ENCODE assay signal across 20 mouse cellular contexts in the genomic region with DNA sequence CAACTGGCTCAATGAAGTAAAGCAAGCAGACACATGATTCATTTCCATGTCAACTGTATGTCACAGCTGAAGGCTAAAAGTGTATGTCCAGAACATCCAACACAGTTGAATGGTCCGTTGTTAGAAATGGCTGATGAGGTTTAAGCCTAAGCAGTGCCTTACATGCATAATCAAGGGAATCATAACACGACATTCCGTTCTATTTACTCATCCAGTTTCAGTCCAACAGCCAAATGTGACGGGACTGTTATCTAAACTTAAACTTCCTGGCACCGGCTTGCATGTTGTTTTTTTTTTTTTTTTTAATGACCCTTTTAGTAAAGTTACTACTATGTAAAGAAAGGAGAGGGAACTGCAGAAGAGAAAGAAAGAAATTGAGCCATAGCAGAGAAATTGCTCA.
DNase-seq lines count a peak whose midpoint lies in the region; ATAC-seq and TF ChIP-seq lines count a peak whose summit lies in the region.
"Had no signal": no experiment of that assay in that cellular context is flagged by ENCODE, and none has a peak within 500 bp of the region (broad histone marks: within the 10 kb centered on the region; RNA-seq: fewer than 3 reads in every experiment).

No protein-coding gene starts in this region.

- no peak overlapping the region for H3K4me2 ChIP-seq in heart, embryonic 12.5 days
- H3K4me2 ChIP-seq in heart, embryonic 16.5 days (ENCODE audit: low read depth, low read length) = no peak overlapping the region
- no peak overlapping the region for H3K4me2 ChIP-seq in lung, postnatal 0 days (replicated peaks; ENCODE audit: low read depth, low read length)
- peak overlapping the region; percentile 12 for H3K4me2 ChIP-seq in myocyte (ENCODE audit: low read depth)
- H3K4me2 ChIP-seq in midbrain, embryonic 16.5 days (ENCODE audit: low read length) = no peak overlapping the region
- H3K4me2 ChIP-seq: embryonic facial prominence, embryonic 13.5 days; forebrain, embryonic 13.5 days; hindbrain, embryonic 12.5 days had no signal

- no peak overlapping the region for H3K4me3 ChIP-seq in heart, embryonic 12.5 days
- no peak overlapping the region for H3K4me3 ChIP-seq in heart, embryonic 10.5 days
- no peak overlapping the region for H3K4me3 ChIP-seq in heart, embryonic 16.5 days (ENCODE audit: low read length)
- no peak overlapping the region for H3K4me3 ChIP-seq in lung, postnatal 0 days (ENCODE audit: low read depth, low read length)
- no peak overlapping the region for H3K4me3 ChIP-seq in myocyte
- H3K4me3 ChIP-seq in midbrain, embryonic 16.5 days (ENCODE audit: low read depth, low read length) = no peak overlapping the region
- H3K4me3 ChIP-seq: embryonic facial prominence, embryonic 13.5 days; forebrain, embryonic 13.5 days; hindbrain, embryonic 12.5 days had no signal

- ATAC-seq in heart, embryonic 12.5 days (ENCODE audit: insufficient number of reproducible peaks, low FRiP score) = 0 out of 2 replicates have a peak, but pooled peaks have one; percentile 25
- ATAC-seq in heart, embryonic 16.5 days (replicated peaks; ENCODE audit: extremely low read depth, insufficient read depth, low FRiP score) = peak; percentile 67
- peak; percentile 48; the same call in 1 of the 2 replicates for ATAC-seq in lung, postnatal 0 days
- no peak for ATAC-seq in midbrain, embryonic 16.5 days
- ATAC-seq: forebrain, embryonic 13.5 days; forebrain, postnatal 0 days; hindbrain, embryonic 16.5 days had no signal

- H3K36me3 ChIP-seq in heart, embryonic 12.5 days = peaks cover 23% of the 10 kb centered on the region
- peaks cover 10% of the 10 kb centered on the region; the same call in 1 of the 2 replicates for H3K36me3 ChIP-seq in heart, embryonic 10.5 days
- 0 out of 2 replicates have a peak, but pooled peaks cover 8% of the 10 kb centered on the region for H3K36me3 ChIP-seq in heart, embryonic 16.5 days (ENCODE audit: control insufficient read depth, insufficient read depth)
- no peaks in the 10 kb centered on the region for H3K36me3 ChIP-seq in lung, postnatal 0 days (ENCODE audit: insufficient read depth, low read length)
- no peaks in the 10 kb centered on the region for H3K36me3 ChIP-seq in myocyte (ENCODE audit: control insufficient read depth, insufficient read depth)
- no peaks in the 10 kb centered on the region for H3K36me3 ChIP-seq in midbrain, embryonic 16.5 days (ENCODE audit: control insufficient read depth, insufficient read depth, low read length)
- H3K36me3 ChIP-seq: embryonic facial prominence, embryonic 13.5 days; hindbrain, embryonic 12.5 days had no signal

- H3K27me3 ChIP-seq in heart, embryonic 12.5 days (replicated peaks) = no peaks in the 10 kb centered on the region
- no peaks in the 10 kb centered on the region for H3K27me3 ChIP-seq in heart, embryonic 10.5 days (ENCODE audit: insufficient read depth, poor library complexity, severe bottlenecking)
- no peaks in the 10 kb centered on the region for H3K27me3 ChIP-seq in heart, embryonic 16.5 days (ENCODE audit: control insufficient read depth, insufficient read depth, low read length)
- no peaks in the 10 kb centered on the region for H3K27me3 ChIP-seq in lung, postnatal 0 days (replicated peaks; ENCODE audit: insufficient read depth, low read length)
- no peaks in the 10 kb centered on the region for H3K27me3 ChIP-seq in myocyte (ENCODE audit: control insufficient read depth, insufficient read depth, insufficient read length)
- no peaks in the 10 kb centered on the region for H3K27me3 ChIP-seq in midbrain, embryonic 16.5 days (ENCODE audit: control insufficient read depth, insufficient read depth, low read depth, low read length)
- H3K27me3 ChIP-seq: embryonic facial prominence, embryonic 13.5 days; forebrain, embryonic 13.5 days; hindbrain, embryonic 12.5 days had no signal

- TF ChIP-seq EP300 in lung, postnatal 0 days (IDR thresholded peaks at IDR 0.05) = 0 out of 2 replicates have a peak, but pooled peaks have one; percentile 40

- WGBS in heart, embryonic 12.5 days = 32% methylated on average over 5 of the region's 5 CpGs
- 54% methylated on average over 5 of the region's 5 CpGs for WGBS in heart, embryonic 10.5 days
- WGBS in heart, embryonic 16.5 days = 29% methylated on average over 5 of the region's 5 CpGs
- WGBS in lung, postnatal 0 days = 14% methylated on average over 5 of the region's 5 CpGs
- 87% methylated on average over 5 of the region's 5 CpGs for WGBS in midbrain, embryonic 16.5 days

- H3K27ac ChIP-seq in heart, embryonic 12.5 days (ENCODE audit: poor library complexity, severe bottlenecking) = 0 out of 2 replicates have a peak overlapping the region, but pooled peaks have one; percentile 21
- no peak overlapping the region for H3K27ac ChIP-seq in heart, embryonic 10.5 days
- H3K27ac ChIP-seq in heart, embryonic 16.5 days (ENCODE audit: low read length) = peak overlapping the region; percentile 29; the same call in 1 of the 2 replicates
- no peak overlapping the region for H3K27ac ChIP-seq in lung, postnatal 0 days (ENCODE audit: low read length)
- H3K27ac ChIP-seq in midbrain, embryonic 16.5 days (ENCODE audit: low read length) = no peak overlapping the region
- H3K27ac ChIP-seq: embryonic facial prominence, embryonic 13.5 days; forebrain, embryonic 13.5 days; hindbrain, embryonic 12.5 days had no signal

- TF ChIP-seq CTCF in lung, postnatal 0 days (IDR thresholded peaks at IDR 0.05) = no peak

- H3K9ac ChIP-seq in heart, embryonic 12.5 days = no peak overlapping the region
- H3K9ac ChIP-seq in heart, embryonic 16.5 days (ENCODE audit: low read length) = no peak overlapping the region
- H3K9ac ChIP-seq in lung, postnatal 0 days (replicated peaks; ENCODE audit: low read depth) = no peak overlapping the region
- H3K9ac ChIP-seq in midbrain, embryonic 16.5 days (ENCODE audit: low read depth, low read length) = no peak overlapping the region
- H3K9ac ChIP-seq: embryonic facial prominence, embryonic 13.5 days; forebrain, embryonic 13.5 days; forebrain, postnatal 0 days; hindbrain, embryonic 12.5 days had no signal

- no peak overlapping the region for H3ac ChIP-seq in myocyte (ENCODE audit: control insufficient read depth, insufficient read length)

- 0 out of 2 replicates have a peak, but pooled peaks cover 6% of the 10 kb centered on the region for H3K4me1 ChIP-seq in heart, embryonic 12.5 days (replicated peaks)
- no peaks in the 10 kb centered on the region for H3K4me1 ChIP-seq in heart, embryonic 10.5 days
- H3K4me1 ChIP-seq in heart, embryonic 16.5 days (ENCODE audit: control insufficient read depth, insufficient read depth, low read length) = peaks cover 6% of the 10 kb centered on the region
- H3K4me1 ChIP-seq in lung, postnatal 0 days (ENCODE audit: insufficient read depth, low read depth, low read length) = no peaks in the 10 kb centered on the region
- H3K4me1 ChIP-seq in midbrain, embryonic 16.5 days (ENCODE audit: control insufficient read depth, insufficient read depth, low read length) = no peaks in the 10 kb centered on the region
- H3K4me1 ChIP-seq: embryonic facial prominence, embryonic 13.5 days; forebrain, embryonic 13.5 days; hindbrain, embryonic 12.5 days had no signal

- H3K9me3 ChIP-seq in heart, embryonic 12.5 days (replicated peaks) = no peaks in the 10 kb centered on the region
- H3K9me3 ChIP-seq in heart, embryonic 10.5 days = no peaks in the 10 kb centered on the region
- H3K9me3 ChIP-seq in heart, embryonic 16.5 days (replicated peaks; ENCODE audit: control insufficient read depth, low read length) = no peaks in the 10 kb centered on the region
- H3K9me3 ChIP-seq in lung, postnatal 0 days (ENCODE audit: low read length) = no peaks in the 10 kb centered on the region
- H3K9me3 ChIP-seq in midbrain, embryonic 16.5 days (replicated peaks; ENCODE audit: control insufficient read depth, low read length, poor library complexity, severe bottlenecking) = no peaks in the 10 kb centered on the region
- H3K9me3 ChIP-seq: embryonic facial prominence, embryonic 13.5 days; forebrain, embryonic 13.5 days; hindbrain, embryonic 12.5 days had no signal

- TF ChIP-seq POLR2A in myocyte (IDR thresholded peaks at IDR 0.05; ENCODE audit: insufficient read length, low read depth) = no peak

- H3K79me2 ChIP-seq in myocyte (ENCODE audit: control insufficient read depth, insufficient read depth) = no peaks in the 10 kb centered on the region

- no peak for DNase-seq in heart, embryonic 10.5 days (ENCODE audit: low spot score)
- no peak for DNase-seq in heart, postnatal 4 days
- DNase-seq in lung, postnatal 0 days (ENCODE audit: low spot score) = peak; percentile 21
- DNase-seq in lung, postnatal 25 days (ENCODE audit: low spot score) = no peak
- DNase-seq: adrenal gland, postnatal 14 days; cerebellum, adult 11-12 months; cerebellum, adult 9-10 months; cerebellum, postnatal 25 days; forebrain, postnatal 0 days; gastrocnemius, postnatal 14 days; heart, postnatal 10 days; kidney, adult 11 months had no signal

TF ChIP-seq in myocyte, 11 proteins besides CTCF, POLR2A, EP300 and RAD21:
- TF ChIP-seq CEBPB (IDR thresholded peaks at IDR 0.05; ENCODE audit: insufficient read depth, poor library complexity, severe bottlenecking) = no peak
- TF ChIP-seq POLR2AphosphoS2 (IDR thresholded peaks at IDR 0.05; ENCODE audit: insufficient read length, low read depth) = no peak
- TF ChIP-seq E2F4 (IDR thresholded peaks at IDR 0.05; ENCODE audit: insufficient read depth) = no peak
- TF ChIP-seq MYOG (IDR thresholded peaks at IDR 0.05; ENCODE audit: control insufficient read depth in 1 of 3, insufficient read depth in 1 of 3, insufficient read length in 2 of 3, low read depth in 2 of 3) = no peak
- TF ChIP-seq TCF3 (IDR thresholded peaks at IDR 0.05; ENCODE audit: insufficient read length, low read depth) = no peak
- TF ChIP-seq MYOD1 (IDR thresholded peaks at IDR 0.05; ENCODE audit: control insufficient read depth in 1 of 3, insufficient read length in 2 of 3, low read depth in 2 of 3) = no peak
- no peak for TF ChIP-seq MAX (IDR thresholded peaks at IDR 0.05; ENCODE audit: low read depth)
- TF ChIP-seq TCF12 (IDR thresholded peaks at IDR 0.05; ENCODE audit: insufficient read depth, poor library complexity, severe bottlenecking) = no peak
- no peak for TF ChIP-seq REST (IDR thresholded peaks at IDR 0.05; ENCODE audit: insufficient read depth, insufficient read length)
- TF ChIP-seq SRF (IDR thresholded peaks at IDR 0.05; ENCODE audit: control insufficient read depth, insufficient read length, low read depth) = no peak
- no peak for TF ChIP-seq USF1 (IDR thresholded peaks at IDR 0.05; ENCODE audit: low read depth)

Comparison
In these comparisons a context has a peak if more than half of its experiments do, and no peak if none do; other contexts are left out.
1. H3K27ac ChIP-seq: peak in heart, embryonic 12.5 days (single experiment) and heart, embryonic 16.5 days (single experiment); none in heart, embryonic 10.5 days (single experiment), lung, postnatal 0 days (single experiment) and midbrain, embryonic 16.5 days (single experiment).